Comparison of ENCODE assay signal across 17 mouse cellular contexts in genomic region chr9:101796063-101796462, GRCm38 (mm10).
A peak's percentile ranks its signal among the peaks of the same experiment; 100 is the strongest.
DNase-seq lines count a peak whose midpoint lies in the region; TF ChIP-seq lines count a peak whose summit lies in the region.
"Had no signal": no experiment of that assay in that cellular context is flagged by ENCODE, and none has a peak within 500 bp of the region (broad histone marks: within the 10 kb centered on the region; RNA-seq: fewer than 3 reads in every experiment).

No protein-coding gene starts in this region.

- no peaks in the 10 kb centered on the region for H3K79me2 ChIP-seq in C2C12 (ENCODE audit: control insufficient read depth, insufficient read depth)

- no peaks in the 10 kb centered on the region for H3K79me3 ChIP-seq in C2C12 (ENCODE audit: low read depth)

- H3K4me3 ChIP-seq in C2C12 (ENCODE audit: insufficient read depth, poor library complexity, severe bottlenecking), result no peak overlapping the region
- H3K4me3 ChIP-seq: embryonic facial prominence, embryonic 12.5 days; embryonic facial prominence, embryonic 15.5 days; forebrain, embryonic 15.5 days; gastrocnemius, adult 2 months; heart, embryonic 10.5 days; heart, embryonic 13.5 days; hindbrain, embryonic 12.5 days; hindbrain, embryonic 15.5 days had no signal

- H3K36me3 ChIP-seq in C2C12 (ENCODE audit: control insufficient read depth, insufficient read depth), result no peaks in the 10 kb centered on the region
- H3K36me3 ChIP-seq: embryonic facial prominence, embryonic 12.5 days; embryonic facial prominence, embryonic 15.5 days; forebrain, embryonic 15.5 days; heart, embryonic 10.5 days; heart, embryonic 13.5 days; hindbrain, embryonic 12.5 days; hindbrain, embryonic 15.5 days had no signal

- DNase-seq in left cerebral cortex, postnatal 14 days (ENCODE audit: low spot score in 2 of 2), result peak; percentile 7 to 15
- no peak for DNase-seq in left cerebral cortex, adult 18-20 months (ENCODE audit: low spot score in 2 of 2)
- DNase-seq in brain, adult 2 months (ENCODE audit: low read depth, low spot score), result peak; percentile 56
- no peak for DNase-seq in cerebellum, postnatal 10 days
- no peak for DNase-seq in heart, postnatal 10 days
- DNase-seq: adrenal gland, adult 8-10 months; adrenal gland, postnatal 25 days; heart, adult 18-20 months had no signal

- TF ChIP-seq CTCF in C2C12 (IDR thresholded peaks at IDR 0.05; ENCODE audit: control insufficient read depth, insufficient read depth, insufficient read length), result no peak

- no peaks in the 10 kb centered on the region for H3K27me3 ChIP-seq in C2C12 (ENCODE audit: control insufficient read depth, insufficient read depth, insufficient read length)
- H3K27me3 ChIP-seq: embryonic facial prominence, embryonic 12.5 days; embryonic facial prominence, embryonic 15.5 days; forebrain, embryonic 15.5 days; heart, embryonic 13.5 days; hindbrain, embryonic 12.5 days; hindbrain, embryonic 15.5 days had no signal

- intact Hi-C loops in left cerebral cortex, postnatal 14 days (cut with DNase I), result no loop called here
- intact Hi-C loops in heart, postnatal 10 days (cut with DNase I), result no loop called here

- no peak overlapping the region for H3ac ChIP-seq in C2C12 (ENCODE audit: control insufficient read depth, insufficient read length, low read depth)

TF ChIP-seq in C2C12, 6 proteins besides CTCF, POLR2A, EP300 and RAD21:
- peak; percentile 85 for TF ChIP-seq MYOD1 (IDR thresholded peaks at IDR 0.05; ENCODE audit: control insufficient read depth, insufficient read length, low read depth)
- TF ChIP-seq MYOG (IDR thresholded peaks at IDR 0.05; ENCODE audit: control insufficient read depth, extremely low read depth, insufficient read length), result no peak

Comparison
In these comparisons a context has a peak if more than half of its experiments do, and no peak if none do; other contexts are left out.
1. DNase-seq: peak in left cerebral cortex, postnatal 14 days (2 of 2) and brain, adult 2 months (single experiment); none in left cerebral cortex, adult 18-20 months (0 of 2), cerebellum, postnatal 10 days (0 of 2) and heart, postnatal 10 days (0 of 2).